In genomic region chr19:40253768-40254167, GRCm38 (mm10) we compare ENCODE assay signal across 13 mouse cellular contexts. TPM values are rescaled to one million over a fixed set of nuclear protein-coding genes. Genes with fewer than 3 reads are reported as not detected.
DNase-seq lines count a peak whose midpoint lies in the region; ATAC-seq and TF ChIP-seq lines count a peak whose summit lies in the region.
"Had no signal": no experiment of that assay in that cellular context is flagged by ENCODE, and none has a peak within 500 bp of the region (broad histone marks: within the 10 kb centered on the region; RNA-seq: fewer than 3 reads in every experiment).

No protein-coding gene starts in this region.

- peak overlapping the region; percentile 27 for H3K4me2 ChIP-seq in heart, embryonic 11.5 days
- H3K4me2 ChIP-seq in heart, embryonic 14.5 days (ENCODE audit: low read length): peak overlapping the region; percentile 27
- H3K4me2 ChIP-seq in hindbrain, postnatal 0 days (ENCODE audit: low read depth, low read length): no peak overlapping the region
- H3K4me2 ChIP-seq: forebrain, embryonic 13.5 days; limb, embryonic 15.5 days had no signal

- TF ChIP-seq CTCF in hindbrain, postnatal 0 days (IDR thresholded peaks at IDR 0.05; ENCODE audit: low read depth): no peak

- no peak overlapping the region for H3K4me3 ChIP-seq in heart, embryonic 11.5 days (ENCODE audit: low read depth, low read length)
- peak overlapping the region; percentile 21 for H3K4me3 ChIP-seq in brown adipose tissue, adult 24 weeks (ENCODE audit: insufficient read depth, low read depth, low read length)
- H3K4me3 ChIP-seq in heart, embryonic 14.5 days (ENCODE audit: control insufficient read depth in 1 of 2, insufficient read depth in 1 of 2, low read depth in 1 of 2, low read length in 2 of 2): no peak overlapping the region
- no peak overlapping the region for H3K4me3 ChIP-seq in hindbrain, postnatal 0 days (ENCODE audit: low read length)
- H3K4me3 ChIP-seq: forebrain, embryonic 13.5 days; limb, embryonic 15.5 days had no signal

- no peaks in the 10 kb centered on the region for H3K36me3 ChIP-seq in heart, embryonic 11.5 days (ENCODE audit: control insufficient read depth, insufficient read depth, low read length)
- peaks cover 24% of the 10 kb centered on the region for H3K36me3 ChIP-seq in heart, embryonic 14.5 days (ENCODE audit: control insufficient read depth, insufficient read depth, low read length)
- no peaks in the 10 kb centered on the region for H3K36me3 ChIP-seq in hindbrain, postnatal 0 days (ENCODE audit: insufficient read depth, low read length)

- ATAC-seq in heart, embryonic 11.5 days (replicated peaks; ENCODE audit: insufficient number of reproducible peaks, low FRiP score, low TSS enrichment): no peak
- peak; percentile 52; the same call in 1 of the 2 replicates for ATAC-seq in heart, embryonic 14.5 days (ENCODE audit: insufficient number of reproducible peaks, insufficient read depth, low FRiP score, low read depth)
- ATAC-seq in hindbrain, postnatal 0 days: no peak
- ATAC-seq: forebrain, embryonic 13.5 days had no signal

- no peaks in the 10 kb centered on the region for H3K27me3 ChIP-seq in heart, embryonic 11.5 days (ENCODE audit: control insufficient read depth, insufficient read depth, low read length)
- no peaks in the 10 kb centered on the region for H3K27me3 ChIP-seq in heart, embryonic 14.5 days (ENCODE audit: control insufficient read depth, insufficient read depth, low read length)
- no peaks in the 10 kb centered on the region for H3K27me3 ChIP-seq in hindbrain, postnatal 0 days (ENCODE audit: insufficient read depth, low read length)
- H3K27me3 ChIP-seq: forebrain, embryonic 13.5 days; limb, embryonic 15.5 days had no signal

- peaks cover 48% of the 10 kb centered on the region for H3K4me1 ChIP-seq in heart, embryonic 11.5 days (ENCODE audit: control insufficient read depth, insufficient read depth, low read length)
- peaks cover 21% of the 10 kb centered on the region for H3K4me1 ChIP-seq in brown adipose tissue, adult 24 weeks (ENCODE audit: control insufficient read depth, insufficient read depth, insufficient read length, low read length)
- peaks cover 35 to 57% of the 10 kb centered on the region in 2 experiments for H3K4me1 ChIP-seq in heart, embryonic 14.5 days (ENCODE audit: control insufficient read depth in 2 of 2, insufficient read depth in 2 of 2, low read length in 2 of 2)
- no peaks in the 10 kb centered on the region for H3K4me1 ChIP-seq in hindbrain, postnatal 0 days (ENCODE audit: insufficient read depth, low read length)
- H3K4me1 ChIP-seq: forebrain, embryonic 13.5 days had no signal

- H3K27ac ChIP-seq in heart, embryonic 11.5 days (ENCODE audit: low read depth, low read length): peak overlapping the region; percentile 70
- peak overlapping the region; percentile 65 for H3K27ac ChIP-seq in brown adipose tissue, adult 24 weeks (replicated peaks; ENCODE audit: low read depth, low read length)
- peak overlapping the region; percentile 17 to 58; a peak in 3 of 4 replicates for H3K27ac ChIP-seq in heart, embryonic 14.5 days (replicated peaks in 1 of 2; ENCODE audit: control insufficient read depth in 1 of 2, insufficient read depth in 1 of 2, low read depth in 2 of 2, low read length in 2 of 2)
- H3K27ac ChIP-seq in hindbrain, postnatal 0 days: no peak overlapping the region
- H3K27ac ChIP-seq: forebrain, embryonic 13.5 days; limb, embryonic 15.5 days had no signal

- peak overlapping the region; percentile 31; the same call in 1 of the 2 replicates for H3K9ac ChIP-seq in heart, embryonic 11.5 days (ENCODE audit: low read depth, low read length)
- H3K9ac ChIP-seq in heart, embryonic 14.5 days (ENCODE audit: low read length): peak overlapping the region; percentile 40
- H3K9ac ChIP-seq in hindbrain, postnatal 0 days (replicated peaks; ENCODE audit: low read length): no peak overlapping the region
- H3K9ac ChIP-seq: forebrain, embryonic 13.5 days; limb, embryonic 15.5 days had no signal

- intact Hi-C loops in gastrocnemius, postnatal 36 days (cut with DNase I): no loop called here

- DNase-seq in heart, adult 8-10 months (ENCODE audit: low spot score): no peak
- DNase-seq in 3134 (ENCODE audit: extremely low read depth, insufficient read length, low spot score): peak; percentile 48
- no peak for DNase-seq in spleen, postnatal 14 days (ENCODE audit: low spot score in 2 of 2)
- no peak for DNase-seq in hindbrain, postnatal 0 days (ENCODE audit: low spot score)
- no peak for DNase-seq in gastrocnemius, postnatal 36 days
- DNase-seq: adrenal gland, postnatal 10 days; kidney, postnatal 14 days; thymus, adult 2 months had no signal

- no peaks in the 10 kb centered on the region; the same call in 1 of the 2 replicates for H3K9me3 ChIP-seq in heart, embryonic 11.5 days (replicated peaks; ENCODE audit: control insufficient read depth, low read length)
- no peaks in the 10 kb centered on the region for H3K9me3 ChIP-seq in heart, embryonic 14.5 days (ENCODE audit: control insufficient read depth, low read length)
- H3K9me3 ChIP-seq in hindbrain, postnatal 0 days (ENCODE audit: low read length): no peaks in the 10 kb centered on the region
- H3K9me3 ChIP-seq: forebrain, embryonic 13.5 days; limb, embryonic 15.5 days had no signal

- WGBS in heart, embryonic 11.5 days (ENCODE audit: insufficient replicate concordance): 33% methylated on average over 13 of the region's 13 CpGs
- 25% methylated on average over 13 of the region's 13 CpGs for WGBS in heart, embryonic 14.5 days
- WGBS in hindbrain, postnatal 0 days: 59% methylated on average over 13 of the region's 13 CpGs

RNA-seq across cellular contexts. Expression of gene Pdlim1, which starts 17.9 kb away (rescaled TPM):
- polyA plus RNA-seq in heart, embryonic 11.5 days (2014; fragmentation: Nextera tagmentation; extraction: Ambion mirVana): 318 and 322 TPM in 2 replicates
- total RNA-seq in heart, adult 8-10 months (2022): 100 to 1,000 TPM; 114 to 157 (median 136) TPM
- polyA plus RNA-seq in brown adipose tissue, adult 24 weeks (2012; ENCODE audit: insufficient read depth, insufficient read length, missing spikeins): 14.0 and 20.5 TPM in 2 replicates
- 266 and 278 TPM in 2 replicates for polyA plus RNA-seq in heart, embryonic 14.5 days (2014; fragmentation: Nextera tagmentation; extraction: Ambion mirVana)
- 1.2 and 2.8 TPM in 2 replicates for total RNA-seq in hindbrain, postnatal 0 days (2014; rRNA removed)
- polyA plus RNA-seq in hindbrain, postnatal 0 days (2015; fragmentation: Nextera tagmentation; extraction: Ambion mirVana): 10.3 and 12.2 TPM in 2 replicates
- 100 to 1,000 TPM in 1 of 2 experiments, 10 to 100 TPM in 1; 83.7 to 139 TPM for total RNA-seq in gastrocnemius, postnatal 36 days (2021)

Comparison
In these comparisons a context has a peak if more than half of its experiments do, and no peak if none do; other contexts are left out.
1. RNA of gene Pdlim1, which starts 17.9 kb away (polyA plus RNA-seq): 318 to 322 TPM in heart, embryonic 11.5 days and 266 to 278 TPM in heart, embryonic 14.5 days; 14.0 to 20.5 TPM in brown adipose tissue, adult 24 weeks and 10.3 to 12.2 TPM in hindbrain, postnatal 0 days; every median in the first group is over 10 times any median in the second.